Mouse (Mus musculus) midbrain, embryonic 12.5 days (tissue): ENCODE measurements around the gene Aspg. TPM values are rescaled to one million over a fixed set of nuclear protein-coding genes. Genes with fewer than 3 reads are reported as not detected.

Experiments used
- ATAC-seq: fragments of 200-750 bp; cut with Nextera tagmentation; 2 replicates; pipeline ENCODE4 v1.8.0; 2017; ENCODE audit warnings: low read depth, moderate TSS enrichment, moderate library complexity; ENCODE audit not compliant: low FRiP score
- H3K27ac ChIP-seq: fragments of 300-500 bp; sonication (generic); replicated peaks from 2 replicates; pipeline ENCODE4 v1.5.1; 2016; ENCODE audit warnings: mild to moderate bottlenecking
- H3K27me3 ChIP-seq: fragments of 300-500 bp; sonication (generic); 2 replicates; pipeline ENCODE4 v1.6.1; 2016; ENCODE audit warnings: mild to moderate bottlenecking
- H3K36me3 ChIP-seq: fragments of 300-500 bp; sonication (generic); 2 replicates; pipeline ENCODE4 v1.6.1; 2016
- H3K4me1 ChIP-seq: fragments of 300-500 bp; sonication (generic); 2 replicates; pipeline ENCODE4 v1.6.1; 2016
- H3K4me2 ChIP-seq: fragments of 300-500 bp; sonication (generic); replicated peaks from 2 replicates; pipeline ENCODE4 v1.6.1; 2016; ENCODE audit warnings: mild to moderate bottlenecking, moderate library complexity
- H3K4me3 ChIP-seq: fragments of 300-500 bp; sonication (generic); 2 replicates; pipeline ENCODE4 v1.5.1; 2016; ENCODE audit warnings: mild to moderate bottlenecking
- H3K9ac ChIP-seq: fragments of 300-500 bp; sonication (generic); replicated peaks from 2 replicates; pipeline ENCODE4 v1.6.1; 2016; ENCODE audit warnings: mild to moderate bottlenecking, moderate library complexity
- H3K9me3 ChIP-seq: fragments of 300-500 bp; sonication (generic); 2 replicates; pipeline ENCODE4 v1.6.1; 2016; ENCODE audit warnings: mild to moderate bottlenecking
- WGBS: fragments of 180-500 bp; shearing (Covaris S2); methylation state at CpG from one replicate; pipeline ENCODE4 v1.1.7; 2016; 5-methylcytosine and 5-hydroxymethylcytosine counted together
- polyA plus RNA-seq: library from polyadenylated mRNA; unstranded; fragments of >200 nt; fragmentation: Nextera tagmentation; extraction: Ambion mirVana; gene quantifications from 2 replicates; pipeline ENCODE4 v1.2.1, GENCODE M21; 2016

Gene Aspg
- polyA plus RNA-seq, 1 experiment from 2014 or later = 0.51 TPM

GRCm38 (mm10) chr12:112143116-112143832 is 36.8 kb downstream of the Aspg start:
- Histone ChIP-seq H3K36me3 (no peaks in the 10 kb centered on the region), H3K4me1 (peaks cover 60% of the 10 kb centered on the region), H3K4me2 (peak overlapping the region; percentile 79), H3K27me3 (peaks cover 77% of the 10 kb centered on the region), H3K9ac (peak overlapping the region; percentile 77), H3K27ac (peak overlapping the region; percentile 82), H3K9me3 (no peaks in the 10 kb centered on the region), H3K4me3 (peak overlapping the region; percentile 62)
- WGBS = 4% methylated on average over 14 of the region's 14 CpGs
- no peak for ATAC-seq

- H3K27ac ChIP-seq = peak overlapping the region; percentile 82
- peaks cover 65% of the 10 kb centered on the region for H3K4me1 ChIP-seq
These were observed 37.3 kb downstream of the Aspg start for GRCm38 (mm10) chr12:112143833-112144201.

GRCm38 (mm10) chr12:112144377-112145115 is 38.1 kb downstream of the Aspg start:
- ATAC-seq = no peak; the same call in 1 of the 2 replicates
- WGBS = under 1% methylated on average over 46 of the region's 46 CpGs

More at GRCm38 (mm10) chr12:112143833-112144201, 37.3 kb downstream of the Aspg start:
- peak overlapping the region; percentile 62 for H3K4me3 ChIP-seq
- peaks cover 83% of the 10 kb centered on the region for H3K27me3 ChIP-seq
- WGBS = under 1% methylated on average over 26 of the region's 52 CpGs
- ATAC-seq = no peak
- peak overlapping the region; percentile 77 for H3K9ac ChIP-seq
- peak overlapping the region; percentile 79 for H3K4me2 ChIP-seq
- no peaks in the 10 kb centered on the region for H3K9me3 ChIP-seq
- no peaks in the 10 kb centered on the region for H3K36me3 ChIP-seq

GRCm38 (mm10) chr12:112145211-112145874 is 38.9 kb downstream of the Aspg start:
- peak overlapping the region; percentile 77 for H3K9ac ChIP-seq
- WGBS = under 1% methylated on average over 37 of the region's 37 CpGs
- peaks cover 78% of the 10 kb centered on the region for H3K4me1 ChIP-seq
- H3K9me3 ChIP-seq = no peaks in the 10 kb centered on the region
- H3K27ac ChIP-seq = peak overlapping the region; percentile 82
- peak overlapping the region; percentile 79 for H3K4me2 ChIP-seq
- H3K36me3 ChIP-seq = no peaks in the 10 kb centered on the region
- H3K27me3 ChIP-seq = peaks cover 97% of the 10 kb centered on the region
- peak; percentile 52 for ATAC-seq
- H3K4me3 ChIP-seq = peak overlapping the region; percentile 62

More at GRCm38 (mm10) chr12:112144377-112145115, 38.1 kb downstream of the Aspg start:
- Histone ChIP-seq H3K9me3 (no peaks in the 10 kb centered on the region), H3K27me3 (peaks cover 90% of the 10 kb centered on the region), H3K36me3 (no peaks in the 10 kb centered on the region), H3K4me1 (peaks cover 72% of the 10 kb centered on the region), H3K27ac (peak overlapping the region; percentile 82), H3K4me3 (peak overlapping the region; percentile 62), H3K4me2 (peak overlapping the region; percentile 79), H3K9ac (peak overlapping the region; percentile 77)

GRCm38 (mm10) chr12:112145875-112146651 is 39.6 kb downstream of the Aspg start, which contains the start of gene Kif26a:
Gene Kif26a, plus strand, starts transcription at chr12:112146208.
- Histone ChIP-seq H3K9ac (peak within 1 kb of the TSS; percentile 77), H3K4me2 (peak within 1 kb of the TSS; percentile 79), H3K9me3 (no peaks in the 10 kb centered on the region), H3K27ac (peak within 1 kb of the TSS; percentile 82), H3K4me1 (peaks cover 83% of the 10 kb centered on the region), H3K36me3 (no peaks in the 10 kb centered on the region), H3K4me3 (peak within 1 kb of the TSS; percentile 62), H3K27me3 (peaks cover 95% of the 10 kb centered on the region)
- under 1% methylated on average over 59 of the region's 68 CpGs for WGBS
- ATAC-seq = peak; percentile 53

GRCm38 (mm10) chr12:112147365-112147764 is 40.9 kb downstream of the Aspg start:
- Histone ChIP-seq H3K27me3 (peaks cover 93% of the 10 kb centered on the region), H3K4me3 (peak overlapping the region; percentile 62)

GRCm38 (mm10) chr12:112150011-112150410 is 43.5 kb downstream of the Aspg start:
- Histone ChIP-seq H3K27me3 (peaks cover 90% of the 10 kb centered on the region), H3K27ac (no peak overlapping the region; the same call in 1 of the 2 replicates), H3K4me2 (peak overlapping the region; percentile 79)

More at GRCm38 (mm10) chr12:112147365-112147764, 40.9 kb downstream of the Aspg start:
- no peak for ATAC-seq
- Histone ChIP-seq H3K27ac (peak overlapping the region; percentile 82), H3K9me3 (no peaks in the 10 kb centered on the region), H3K36me3 (no peaks in the 10 kb centered on the region), H3K4me1 (peaks cover 86% of the 10 kb centered on the region), H3K9ac (peak overlapping the region; percentile 77), H3K4me2 (peak overlapping the region; percentile 79)
- 22% methylated on average over 5 of the region's 5 CpGs for WGBS

GRCm38 (mm10) chr12:112151244-112151979 is 44.9 kb downstream of the Aspg start:
- 0 out of 2 replicates have a peak overlapping the region, but pooled peaks have one; percentile 15 for H3K9ac ChIP-seq
- ATAC-seq = no peak
- no peaks in the 10 kb centered on the region for H3K9me3 ChIP-seq
- WGBS = 38% methylated on average over 12 of the region's 12 CpGs
- no peaks in the 10 kb centered on the region for H3K36me3 ChIP-seq
- H3K4me2 ChIP-seq = peak overlapping the region; percentile 33
- H3K4me3 ChIP-seq = 0 out of 2 replicates have a peak overlapping the region, but pooled peaks have one; percentile 5
- peaks cover 89% of the 10 kb centered on the region for H3K4me1 ChIP-seq
- H3K27me3 ChIP-seq = peaks cover 89% of the 10 kb centered on the region
- H3K27ac ChIP-seq = 0 out of 2 replicates have a peak overlapping the region, but pooled peaks have one; percentile 20

More at GRCm38 (mm10) chr12:112150011-112150410, 43.5 kb downstream of the Aspg start:
- Histone ChIP-seq H3K9me3 (no peaks in the 10 kb centered on the region), H3K9ac (0 out of 2 replicates have a peak overlapping the region, but pooled peaks have one; percentile 2), H3K4me3 (peak overlapping the region; percentile 1; the same call in 1 of the 2 replicates), H3K4me1 (peaks cover 88% of the 10 kb centered on the region), H3K36me3 (no peaks in the 10 kb centered on the region)
- WGBS = 77% methylated on average over 7 of the region's 7 CpGs
- no peak for ATAC-seq

- Histone ChIP-seq H3K4me2 (0 out of 2 replicates have a peak overlapping the region, but pooled peaks have one; percentile 33), H3K9me3 (no peaks in the 10 kb centered on the region), H3K9ac (no peak overlapping the region), H3K4me1 (peaks cover 89% of the 10 kb centered on the region), H3K27ac (0 out of 2 replicates have a peak overlapping the region, but pooled peaks have one; percentile 20), H3K27me3 (peaks cover 89% of the 10 kb centered on the region), H3K36me3 (no peaks in the 10 kb centered on the region), H3K4me3 (no peak overlapping the region)
- ATAC-seq = 0 out of 2 replicates have a peak, but pooled peaks have one; percentile 27
- WGBS = 40% methylated on average over 6 of the region's 6 CpGs
These were observed 45.5 kb downstream of the Aspg start for GRCm38 (mm10) chr12:112151980-112152362.

- Histone ChIP-seq H3K4me2 (no peak overlapping the region), H3K27ac (no peak overlapping the region), H3K9ac (no peak overlapping the region), H3K4me1 (peaks cover 83% of the 10 kb centered on the region), H3K4me3 (no peak overlapping the region), H3K27me3 (peaks cover 89% of the 10 kb centered on the region), H3K9me3 (no peaks in the 10 kb centered on the region), H3K36me3 (peaks cover 11% of the 10 kb centered on the region)
- WGBS = 81% methylated on average over 12 of the region's 12 CpGs
- no peak for ATAC-seq
These were observed 47.1 kb downstream of the Aspg start for GRCm38 (mm10) chr12:112153597-112153996.
